ENCODE assay signal across 9 mouse cellular contexts in the genomic region with DNA sequence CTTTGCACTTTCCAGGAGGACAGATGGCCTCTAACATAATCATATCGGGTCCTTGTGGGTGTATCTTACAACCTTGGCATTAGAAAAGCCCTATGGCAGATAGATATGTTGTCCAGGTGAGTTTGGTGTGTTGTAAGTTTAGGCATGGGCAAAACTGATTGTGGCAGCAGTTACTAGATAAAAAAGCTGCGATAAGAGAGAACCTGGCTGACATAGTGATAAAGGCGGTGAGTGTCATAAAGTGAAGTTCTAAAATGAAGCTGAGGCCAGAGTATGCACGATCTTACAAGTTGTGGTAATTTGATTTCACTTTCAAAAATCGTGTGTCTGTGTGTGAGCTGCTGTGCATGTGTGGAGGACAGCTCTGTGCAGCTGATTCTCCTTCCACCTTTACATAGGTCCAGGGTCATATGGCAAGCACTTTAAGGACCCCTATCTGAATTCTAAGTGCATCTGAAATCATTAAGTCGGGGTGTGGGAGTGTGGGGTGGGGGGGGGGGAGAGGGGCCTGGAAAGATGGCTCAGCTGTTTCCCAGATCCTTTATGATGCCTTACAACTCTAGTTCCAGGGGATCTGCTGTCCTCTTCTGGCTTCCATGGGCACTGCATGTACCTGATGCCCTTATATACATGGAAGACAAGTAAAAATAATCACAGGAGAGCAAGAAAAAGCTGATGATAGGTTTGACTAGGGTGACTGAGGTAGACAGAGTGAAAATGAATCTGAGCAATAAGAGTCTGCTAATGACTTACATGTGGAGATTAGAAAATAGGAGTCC. TPM values are rescaled to one million over a fixed set of nuclear protein-coding genes. Genes with fewer than 3 reads are reported as not detected.
DNase-seq lines count a peak whose midpoint lies in the region; ATAC-seq and TF ChIP-seq lines count a peak whose summit lies in the region.
"Had no signal": no experiment of that assay in that cellular context is flagged by ENCODE, and none has a peak within 500 bp of the region (broad histone marks: within the 10 kb centered on the region; RNA-seq: fewer than 3 reads in every experiment).

No protein-coding gene starts in this region.

- TF ChIP-seq CTCF in forebrain, postnatal 0 days (IDR thresholded peaks at IDR 0.05; ENCODE audit: low read depth), result peak; percentile 76

- H3K4me1 ChIP-seq in forebrain, postnatal 0 days (ENCODE audit: insufficient read depth), result no peaks in the 10 kb centered on the region
- H3K4me1 ChIP-seq in forebrain, embryonic 11.5 days (replicated peaks; ENCODE audit: control insufficient read depth, insufficient read depth, low read length), result no peaks in the 10 kb centered on the region

- ATAC-seq in forebrain, postnatal 0 days, result peak; percentile 55
- ATAC-seq in forebrain, embryonic 11.5 days (replicated peaks; ENCODE audit: low FRiP score), result no peak

- WGBS in forebrain, postnatal 0 days, result 73% methylated on average over 6 of the region's 6 CpGs
- 70% methylated on average over 6 of the region's 6 CpGs for WGBS in forebrain, embryonic 11.5 days

- H3K27ac ChIP-seq in forebrain, postnatal 0 days (ENCODE audit: low read depth, low read length), result no peak overlapping the region
- H3K27ac ChIP-seq in forebrain, embryonic 11.5 days (ENCODE audit: low read depth, low read length), result no peak overlapping the region

- no peak overlapping the region for H3K4me2 ChIP-seq in forebrain, postnatal 0 days (ENCODE audit: low read depth)
- H3K4me2 ChIP-seq in forebrain, embryonic 11.5 days (ENCODE audit: low read depth, low read length, severe bottlenecking), result no peak overlapping the region

- H3K36me3 ChIP-seq in forebrain, postnatal 0 days (ENCODE audit: insufficient read depth), result no peaks in the 10 kb centered on the region
- H3K36me3 ChIP-seq in forebrain, embryonic 11.5 days (ENCODE audit: control insufficient read depth, insufficient read depth, low read length), result no peaks in the 10 kb centered on the region

- peak; percentile 41 for DNase-seq in forebrain, postnatal 0 days
- no peak for DNase-seq in forebrain, embryonic 11.5 days (ENCODE audit: low spot score)
- peak; percentile 62 for DNase-seq in 3T3-L1 (ENCODE audit: low read depth, low spot score)
- peak; percentile 56 for DNase-seq in adrenal gland, postnatal 14 days
- peak; percentile 47 to 61 for DNase-seq in heart, postnatal 36 days
- peak; percentile 25 to 37 for DNase-seq in left cerebral cortex, postnatal 36 days (ENCODE audit: low spot score in 2 of 2)
- peak; percentile 37 for DNase-seq in right cerebral cortex, adult 18-20 months
- DNase-seq in gastrocnemius, postnatal 4 days (ENCODE audit: low spot score in 2 of 2), result no peak

- H3K9me3 ChIP-seq in forebrain, postnatal 0 days (ENCODE audit: low read length), result no peaks in the 10 kb centered on the region
- no peaks in the 10 kb centered on the region for H3K9me3 ChIP-seq in forebrain, embryonic 11.5 days (ENCODE audit: control insufficient read depth, low read length)

- intact Hi-C loops in heart, postnatal 36 days (cut with DNase I), result loop anchor here (1.0 to 5.0 kb wide), 2 partner anchors 40 to 182 kb away; no protein-coding TSS in a partner anchor
- intact Hi-C loops in left cerebral cortex, postnatal 36 days (cut with DNase I), result loop anchor here (2.0 kb wide), 1 partner anchor 39 kb away; no protein-coding TSS in a partner anchor

- H3K4me3 ChIP-seq in forebrain, postnatal 0 days (ENCODE audit: low read depth, low read length), result no peak overlapping the region
- no peak overlapping the region for H3K4me3 ChIP-seq in forebrain, embryonic 11.5 days (ENCODE audit: low read depth, low read length)

- no peak overlapping the region for H3K9ac ChIP-seq in forebrain, postnatal 0 days
- no peak overlapping the region for H3K9ac ChIP-seq in forebrain, embryonic 11.5 days (ENCODE audit: low read length)

- no peaks in the 10 kb centered on the region for H3K27me3 ChIP-seq in forebrain, postnatal 0 days (ENCODE audit: insufficient read depth, low read length)
- no peaks in the 10 kb centered on the region for H3K27me3 ChIP-seq in forebrain, embryonic 11.5 days (ENCODE audit: control insufficient read depth, insufficient read depth, low read length)

RNA-seq across cellular contexts. Expression of a gene that starts 6.8 kb away (rescaled TPM):
- 50.3 and 55.3 TPM in 2 replicates for total RNA-seq in forebrain, postnatal 0 days (2014; rRNA removed)
- 72.4 and 73.8 TPM in 2 replicates for polyA plus RNA-seq in forebrain, postnatal 0 days (2015; fragmentation: Nextera tagmentation; extraction: Ambion mirVana)
- polyA plus RNA-seq in forebrain, embryonic 11.5 days (2014; fragmentation: Nextera tagmentation; extraction: Ambion mirVana), result 61.3 and 65.2 TPM in 2 replicates
- total RNA-seq in adrenal gland, postnatal 14 days (2021), result 56.5 and 60.0 TPM in 2 replicates
- 10 to 100 TPM; 53.7 to 55.6 TPM for total RNA-seq in heart, postnatal 36 days (2021)
- total RNA-seq in left cerebral cortex, postnatal 36 days (2021), result 10 to 100 TPM; 55.7 to 66.0 TPM
- 10 to 100 TPM; 38.9 to 39.9 TPM for total RNA-seq in gastrocnemius, postnatal 4 days (2021)

RNA-seq across cellular contexts. Expression of a gene that starts 17.6 kb away (rescaled TPM):
- total RNA-seq in forebrain, postnatal 0 days (2014; rRNA removed), result 10.9 and 15.8 TPM in 2 replicates
- 3.2 and 4.6 TPM in 2 replicates for polyA plus RNA-seq in forebrain, postnatal 0 days (2015; fragmentation: Nextera tagmentation; extraction: Ambion mirVana)
- 0.95 and 0.96 TPM in 2 replicates for polyA plus RNA-seq in forebrain, embryonic 11.5 days (2014; fragmentation: Nextera tagmentation; extraction: Ambion mirVana)
- total RNA-seq in adrenal gland, postnatal 14 days (2021), result 51.0 and 60.5 TPM in 2 replicates
- 10 to 100 TPM; 32.2 to 37.5 TPM for total RNA-seq in heart, postnatal 36 days (2021)
- total RNA-seq in left cerebral cortex, postnatal 36 days (2021), result 10 to 100 TPM; 42.5 to 46.7 TPM
- 10 to 100 TPM; 22.7 to 25.9 TPM for total RNA-seq in gastrocnemius, postnatal 4 days (2021)

RNA-seq across cellular contexts. Expression of a gene that starts 38.1 kb away (rescaled TPM):
- not detected in 2 replicates for total RNA-seq in forebrain, postnatal 0 days (2014; rRNA removed)
- polyA plus RNA-seq in forebrain, postnatal 0 days (2015; fragmentation: Nextera tagmentation; extraction: Ambion mirVana), result 0.52 and 1.1 TPM in 2 replicates
- not detected in 2 replicates for polyA plus RNA-seq in forebrain, embryonic 11.5 days (2014; fragmentation: Nextera tagmentation; extraction: Ambion mirVana)
- total RNA-seq in adrenal gland, postnatal 14 days (2021), result not detected in 2 replicates
- not detected for total RNA-seq in heart, postnatal 36 days (2021)
- total RNA-seq in left cerebral cortex, postnatal 36 days (2021), result 1 to 10 TPM in 1 of 2 experiments, not detected in 1; 1.0 TPM
- total RNA-seq in gastrocnemius, postnatal 4 days (2021), result not detected
- polyA plus RNA-seq: intestine, embryonic 14.5 days had no signal

Comparison
In these comparisons a context has a peak if more than half of its experiments do, and no peak if none do; other contexts are left out.
1. DNase-seq: peak in forebrain, postnatal 0 days (single experiment), 3T3-L1 (single experiment), adrenal gland, postnatal 14 days (single experiment), heart, postnatal 36 days (2 of 2), left cerebral cortex, postnatal 36 days (2 of 2) and right cerebral cortex, adult 18-20 months (single experiment); none in forebrain, embryonic 11.5 days (single experiment) and gastrocnemius, postnatal 4 days (0 of 2).